In genomic region chr1:189684786-189685415, GRCm38 (mm10) we compare ENCODE assay signal across 23 mouse cellular contexts. TPM values are rescaled to one million over a fixed set of nuclear protein-coding genes. Genes with fewer than 3 reads are reported as not detected.
DNase-seq lines count a peak whose midpoint lies in the region; ATAC-seq and TF ChIP-seq lines count a peak whose summit lies in the region.
"Had no signal": no experiment of that assay in that cellular context is flagged by ENCODE, and none has a peak within 500 bp of the region (broad histone marks: within the 10 kb centered on the region; RNA-seq: fewer than 3 reads in every experiment).

No protein-coding gene starts in this region.

- H3K27me3 ChIP-seq in heart, embryonic 12.5 days (replicated peaks) = no peaks in the 10 kb centered on the region
- no peaks in the 10 kb centered on the region for H3K27me3 ChIP-seq in MEL (ENCODE audit: control insufficient read depth in 1 of 2, insufficient read depth in 2 of 2, low read length in 2 of 2)
- H3K27me3 ChIP-seq: CH12.LX, Patski had no signal

- no peak overlapping the region for H3K4me3 ChIP-seq in heart, embryonic 12.5 days
- peak overlapping the region in 1 of 2 experiments; percentile 35; a peak in 2 of 4 replicates for H3K4me3 ChIP-seq in MEL (ENCODE audit: control insufficient read depth in 1 of 2, insufficient read depth in 1 of 2, low read depth in 2 of 2, low read length in 2 of 2)

- H3K36me3 ChIP-seq in heart, embryonic 12.5 days = peaks cover 44% of the 10 kb centered on the region
- peaks cover 23 to 24% of the 10 kb centered on the region in 2 experiments for H3K36me3 ChIP-seq in MEL (ENCODE audit: control insufficient read depth in 1 of 2, insufficient read depth in 2 of 2, low read length in 2 of 2)

- no peak for ATAC-seq in heart, embryonic 12.5 days (ENCODE audit: insufficient number of reproducible peaks, low FRiP score)
- ATAC-seq: activated CD4-positive, CD25-positive, alpha-beta regulatory T cell, adult 4 months; CD4-positive, CD25-positive, alpha-beta regulatory T cell, adult 4 months; Patski had no signal

- TF ChIP-seq RAD21 in MEL (IDR thresholded peaks at IDR 0.05; ENCODE audit: low read depth, low read length) = no peak

- H3K27ac ChIP-seq in heart, embryonic 12.5 days (ENCODE audit: poor library complexity, severe bottlenecking) = no peak overlapping the region
- H3K27ac ChIP-seq in MEL (ENCODE audit: control insufficient read depth, low read depth, low read length) = peak overlapping the region; percentile 84

- no peak overlapping the region for H3K4me2 ChIP-seq in heart, embryonic 12.5 days

- peaks cover 25% of the 10 kb centered on the region for H3K4me1 ChIP-seq in heart, embryonic 12.5 days (replicated peaks)
- H3K4me1 ChIP-seq in MEL (ENCODE audit: control insufficient read depth in 1 of 2, insufficient read depth in 2 of 2, low read length in 2 of 2) = peaks cover 2 to 12% of the 10 kb centered on the region in 2 experiments; a peak in 3 of 4 replicates

- TF ChIP-seq POLR2A in MEL (IDR thresholded peaks at IDR 0.05; ENCODE audit: control insufficient read depth in 1 of 2, insufficient read depth in 1 of 2, low read depth in 1 of 2, low read length in 2 of 2, poor library complexity in 1 of 2) = no peak

- 92% methylated on average over 9 of the region's 9 CpGs for WGBS in heart, embryonic 12.5 days

- H3K9me3 ChIP-seq in heart, embryonic 12.5 days (replicated peaks) = no peaks in the 10 kb centered on the region
- H3K9me3 ChIP-seq in MEL (replicated peaks; ENCODE audit: insufficient read depth, low read length) = no peaks in the 10 kb centered on the region
- H3K9me3 ChIP-seq: G1E had no signal

- DNase-seq in heart, adult 11 months = peak; percentile 68
- DNase-seq in MEL (ENCODE audit: low read depth, low spot score) (peak; percentile 71), MEL-GATA-1-ER (ENCODE audit: extremely low read depth, low read depth) (peak; percentile 56)
- DNase-seq in kidney, postnatal 14 days = no peak
- DNase-seq in right cerebral cortex, postnatal 14 days = no peak
- DNase-seq: adrenal gland, adult 2 months; adrenal gland, adult 8-10 months; adrenal gland, postnatal 10 days; adrenal gland, postnatal 14 days; adrenal gland, postnatal 25 days; adrenal gland, postnatal 36 days; B cell, adult 2 months; cerebellum, adult 11 months; cerebellum, adult 11-12 months; cerebellum, adult 18-20 months; cerebellum, adult 2 months; cerebellum, adult 8-10 months had no signal

- no peak overlapping the region for H3K9ac ChIP-seq in heart, embryonic 12.5 days
- peak overlapping the region; percentile 35; the same call in 1 of the 2 replicates for H3K9ac ChIP-seq in MEL (ENCODE audit: control insufficient read depth, low read depth, low read length, poor library complexity, severe bottlenecking)

- peak; percentile 46 to 51; a peak in 3 of 4 replicates for TF ChIP-seq EP300 in MEL (IDR thresholded peaks at IDR 0.05; ENCODE audit: low read depth in 1 of 2, low read length in 2 of 2)

- no peak for TF ChIP-seq CTCF in MEL (IDR thresholded peaks at IDR 0.05 in 2 of 3, conservative IDR thresholded peaks at IDR 0.05 in 1 of 3; ENCODE audit: control insufficient read depth in 1 of 3, insufficient read depth in 1 of 3, low read depth in 2 of 3, low read length in 3 of 3, poor library complexity in 1 of 3, severe bottlenecking in 1 of 3)

- H3K79me2 ChIP-seq in MEL (ENCODE audit: control insufficient read depth, insufficient read depth, low read length, poor library complexity) = peaks cover 17% of the 10 kb centered on the region

TF ChIP-seq in MEL, 35 proteins besides CTCF, POLR2A, EP300 and RAD21:
- no peak for TF ChIP-seq E2F4 (IDR thresholded peaks at IDR 0.05; ENCODE audit: borderline replicate concordance, low read depth, low read length)
- peak; percentile 76 for TF ChIP-seq GATA1 (IDR thresholded peaks at IDR 0.05; ENCODE audit: low read depth, low read length)
- TF ChIP-seq SIN3A (IDR thresholded peaks at IDR 0.05; ENCODE audit: low read length) = peak; percentile 66
- no peak for TF ChIP-seq ZC3H11A (IDR thresholded peaks at IDR 0.05; ENCODE audit: low read depth, low read length)
- TF ChIP-seq ZNF384 (IDR thresholded peaks at IDR 0.05; ENCODE audit: low read depth, low read length) = peak; percentile 81
- TF ChIP-seq MXI1 (IDR thresholded peaks at IDR 0.05; ENCODE audit: low read depth, low read length) = 0 out of 2 replicates have a peak, but pooled peaks have one; percentile 47
- TF ChIP-seq ETS1 (IDR thresholded peaks at IDR 0.05; ENCODE audit: low read depth, low read length) = 0 out of 2 replicates have a peak, but pooled peaks have one; percentile 45

RNA-seq across cellular contexts. Expression of gene Cenpf, which starts 3.0 kb away (rescaled TPM):
- 73.0 and 75.6 TPM in 2 replicates for polyA plus RNA-seq in heart, embryonic 12.5 days (2016; fragmentation: Nextera tagmentation; extraction: Ambion mirVana)
- 16.6 and 25.2 TPM in 2 replicates for total RNA-seq in MEL (2012; rRNA removed)
- polyA plus RNA-seq in MEL (2012; ENCODE audit: insufficient read depth in 1 of 2, insufficient read length in 2 of 2, low read depth in 1 of 2, low replicate concordance in 2 of 2, missing spikeins in 1 of 2) = 10 to 100 TPM; 34.5 to 63.2 TPM

RNA-seq across cellular contexts. Expression of gene Ptpn14, which starts 43.2 kb away (rescaled TPM):
- polyA plus RNA-seq in heart, embryonic 12.5 days (2016; fragmentation: Nextera tagmentation; extraction: Ambion mirVana) = 11.6 and 14.0 TPM in 2 replicates
- total RNA-seq in MEL (2012; rRNA removed) = 0.23 and 0.62 TPM in 2 replicates
- 1 to 10 TPM in 1 of 2 experiments, not detected in 1; 1.0 TPM for polyA plus RNA-seq in MEL (2012; ENCODE audit: insufficient read depth in 1 of 2, insufficient read length in 2 of 2, low read depth in 1 of 2, low replicate concordance in 2 of 2, missing spikeins in 1 of 2)
- polyA plus RNA-seq: G1E had no signal

Comparison
In these comparisons a context has a peak if more than half of its experiments do, and no peak if none do; other contexts are left out.
1. DNase-seq: peak in heart, adult 11 months (single experiment), MEL (single experiment) and MEL-GATA-1-ER (single experiment); none in kidney, postnatal 14 days (single experiment) and right cerebral cortex, postnatal 14 days (single experiment).